Mouse (Mus musculus) embryonic fibroblast, embryonic 13.5 days (primary cell): Measurements from ENCODE around the gene Cds1. TPM values are rescaled to one million over a fixed set of nuclear protein-coding genes. Genes with fewer than 3 reads are reported as not detected.

Source experiments
- H3K27ac ChIP-seq: 2 replicates; pipeline ENCODE4 v1.5.1; 2012; ENCODE audit warnings: low read length, control low read depth, inconsistent platforms; ENCODE audit not compliant: insufficient read depth
- H3K4me1 ChIP-seq: 2 replicates; pipeline ENCODE4 v1.6.1; 2011; ENCODE audit warnings: low read length; ENCODE audit not compliant: control insufficient read depth, insufficient read depth
- H3K4me3 ChIP-seq: 2 replicates; pipeline ENCODE4 v1.5.1; 2011; ENCODE audit warnings: mild to moderate bottlenecking, control low read depth, low read length; ENCODE audit not compliant: insufficient read depth
- CTCF ChIP-seq: IDR thresholded peaks from 2 replicates; pipeline ENCODE4 v1.5.1; 2011; ENCODE audit warnings: mild to moderate bottlenecking, control low read depth, low read length, moderate library complexity, borderline replicate concordance; ENCODE audit not compliant: insufficient read depth
- POLR2A ChIP-seq: IDR thresholded peaks from 2 replicates; pipeline ENCODE4 v1.6.1; 2011; ENCODE audit warnings: low read depth, mild to moderate bottlenecking, control low read depth, low read length, moderate library complexity
- polyA plus RNA-seq: library from polyadenylated mRNA; stranded (reverse); fragments of >200 nt; gene quantifications from 2 replicates; pipeline ENCODE4 v1.2.4, GENCODE M21; 2011; ENCODE audit warnings: low read depth; ENCODE audit not compliant: missing spikeins, insufficient read length

Cds1 gene
- polyA plus RNA-seq, 1 experiment = 3.1 TPM

- H3K4me3 ChIP-seq = no peak overlapping the region
- H3K27ac ChIP-seq = no peak overlapping the region
- TF ChIP-seq POLR2A = no peak
- TF ChIP-seq CTCF = no peak
- H3K4me1 ChIP-seq = no peaks in the 10 kb centered on the region
Observed at GRCm38 (mm10) chr5:101772621-101773020, 7.7 kb downstream of the Cds1 start.

DNA sequence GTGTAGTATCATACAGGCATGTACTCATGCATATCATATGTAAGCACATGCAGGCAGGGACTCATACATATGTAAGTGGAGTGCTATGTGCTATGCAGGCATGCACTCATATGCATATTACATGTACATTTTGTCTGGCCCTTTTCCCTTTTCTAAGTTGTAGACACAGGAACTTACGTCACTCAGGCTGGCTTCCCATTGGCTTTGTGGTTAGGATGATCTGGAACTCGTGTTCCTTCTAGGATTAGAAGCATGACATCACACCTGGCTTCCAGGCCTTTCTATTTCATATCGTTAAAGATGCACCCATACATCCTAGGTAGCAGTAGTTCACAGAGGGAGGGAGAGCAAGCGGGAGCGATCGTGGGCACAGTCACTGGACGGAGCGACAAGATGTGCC lies 10.3 kb downstream of the Cds1 start:
- TF ChIP-seq CTCF = no peak
- TF ChIP-seq POLR2A = no peak
- Histone ChIP-seq H3K4me1 (no peaks in the 10 kb centered on the region), H3K4me3 (no peak overlapping the region), H3K27ac (no peak overlapping the region)

DNA sequence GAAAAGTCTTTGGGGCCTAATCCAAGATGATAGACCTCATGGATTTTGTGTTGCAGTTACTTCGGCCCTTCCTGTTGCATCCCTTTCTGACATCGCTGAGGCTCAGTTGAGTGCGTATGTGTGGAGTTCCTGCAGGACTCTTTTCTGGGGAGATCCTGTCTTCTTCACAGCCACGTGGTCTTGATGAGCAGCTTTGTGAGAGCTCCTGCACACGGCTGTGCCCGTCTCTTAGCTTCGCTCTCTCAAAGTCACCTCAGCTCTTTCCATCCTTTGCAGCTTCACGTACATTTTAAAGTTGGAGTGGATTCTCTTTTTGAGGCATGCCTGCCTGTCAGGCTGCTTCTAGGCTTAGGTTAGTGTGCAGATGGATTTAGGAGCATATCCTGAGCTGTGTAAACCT lies 11.6 kb downstream of the Cds1 start:
- Histone ChIP-seq H3K4me3 (no peak overlapping the region), H3K4me1 (no peaks in the 10 kb centered on the region), H3K27ac (no peak overlapping the region)
- no peak for TF ChIP-seq POLR2A
- no peak for TF ChIP-seq CTCF

- no peak for TF ChIP-seq POLR2A
- TF ChIP-seq CTCF = no peak
Observed at GRCm38 (mm10) chr5:101779376-101779863, 14.5 kb downstream of the Cds1 start.

DNA sequence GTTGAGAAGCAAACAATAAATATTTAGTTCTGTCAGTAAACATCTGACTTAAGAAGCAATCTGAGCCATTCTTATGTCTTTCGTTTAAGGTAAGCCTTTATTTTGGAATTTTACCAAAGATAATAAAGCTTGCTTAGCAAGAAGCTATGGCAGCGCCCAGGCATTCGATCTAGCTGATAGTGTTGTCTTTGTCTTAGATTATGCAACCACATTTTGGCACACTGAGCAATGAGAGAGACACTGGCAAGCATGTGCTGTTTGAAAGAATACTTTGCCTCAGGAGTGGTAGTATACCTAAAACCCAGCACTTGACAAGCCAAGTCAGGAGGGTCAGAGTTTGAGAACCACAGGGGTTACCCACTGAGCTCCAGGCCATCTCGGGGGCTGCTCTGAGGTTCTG lies 16.0 kb downstream of the Cds1 start:
- no peaks in the 10 kb centered on the region for H3K4me1 ChIP-seq
- no peak overlapping the region for H3K4me3 ChIP-seq
- H3K27ac ChIP-seq = no peak overlapping the region
- TF ChIP-seq POLR2A (no peak), CTCF (no peak)

More at GRCm38 (mm10) chr5:101779376-101779863, 14.5 kb downstream of the Cds1 start:
- Histone ChIP-seq H3K4me3 (no peak overlapping the region), H3K27ac (no peak overlapping the region), H3K4me1 (no peaks in the 10 kb centered on the region)

GRCm38 (mm10) chr5:101784328-101784727 lies 19.4 kb downstream of the Cds1 start:
- Histone ChIP-seq H3K4me1 (no peaks in the 10 kb centered on the region), H3K4me3 (no peak overlapping the region), H3K27ac (no peak overlapping the region)
- TF ChIP-seq CTCF (no peak), POLR2A (no peak)

DNA sequence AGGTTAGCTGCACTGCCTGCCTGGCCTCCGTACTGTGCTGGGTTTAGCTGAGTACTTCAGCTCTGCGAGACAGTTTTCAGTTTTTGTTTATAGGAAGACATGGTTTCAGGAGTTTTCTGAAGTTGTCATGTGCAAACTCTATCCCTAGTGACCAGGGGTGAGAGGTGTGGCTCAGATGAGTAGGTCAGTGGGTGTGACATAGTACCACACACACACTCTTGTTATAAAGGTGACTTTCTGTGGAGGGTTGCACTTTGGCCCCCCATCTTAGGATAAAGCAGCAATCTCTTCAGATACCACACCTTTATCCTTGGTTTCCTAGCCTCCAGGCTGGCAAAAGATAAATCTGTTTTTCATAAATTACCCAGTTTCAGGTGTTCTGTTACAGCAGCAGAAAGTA lies 19.9 kb downstream of the Cds1 start:
- Histone ChIP-seq H3K4me3 (no peak overlapping the region), H3K4me1 (no peaks in the 10 kb centered on the region), H3K27ac (no peak overlapping the region)
- no peak for TF ChIP-seq POLR2A
- no peak for TF ChIP-seq CTCF

DNA sequence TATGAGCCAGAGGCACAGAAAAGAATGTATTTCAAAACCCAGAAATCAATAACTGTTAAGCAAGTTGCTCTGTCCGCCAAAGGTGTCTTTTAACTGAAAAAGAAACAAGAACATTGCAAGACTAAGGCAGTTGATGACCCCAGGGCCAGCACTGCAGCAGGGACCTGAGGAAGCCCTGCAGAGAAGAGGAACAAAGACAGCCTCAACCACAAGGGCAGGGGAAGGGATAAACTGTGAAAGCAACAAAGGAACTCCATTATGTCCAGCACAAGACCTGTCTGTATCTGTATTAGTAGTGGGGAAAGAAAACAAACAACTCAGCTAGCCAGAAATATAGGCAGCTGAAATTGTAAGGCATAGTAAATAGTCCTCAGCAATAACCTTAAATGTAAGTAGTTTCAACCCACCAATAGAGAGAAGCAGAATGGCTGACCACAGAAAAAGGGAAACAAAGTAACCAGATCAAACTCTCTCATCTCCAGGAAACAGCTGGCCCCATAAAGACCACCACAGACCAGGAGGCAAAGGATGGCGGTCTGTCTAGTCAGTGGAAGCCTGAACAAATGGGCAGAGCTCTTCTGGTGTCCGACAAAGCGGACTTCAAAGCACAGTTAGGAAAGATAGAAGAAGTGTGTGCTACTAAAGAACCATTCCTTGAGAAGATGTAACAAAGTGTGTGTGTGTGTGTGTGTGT lies 21.1 kb downstream of the Cds1 start:
- TF ChIP-seq POLR2A (no peak), CTCF (no peak)
- H3K27ac ChIP-seq = no peak overlapping the region
- no peak overlapping the region for H3K4me3 ChIP-seq
- H3K4me1 ChIP-seq = no peaks in the 10 kb centered on the region

GRCm38 (mm10) chr5:101789770-101790169 lies 24.8 kb downstream of the Cds1 start:
- H3K4me3 ChIP-seq = no peak overlapping the region
- H3K27ac ChIP-seq = no peak overlapping the region
- no peaks in the 10 kb centered on the region for H3K4me1 ChIP-seq
- no peak for TF ChIP-seq POLR2A
- TF ChIP-seq CTCF = no peak

- Histone ChIP-seq H3K27ac (no peak overlapping the region), H3K4me1 (no peaks in the 10 kb centered on the region), H3K4me3 (no peak overlapping the region)
- no peak for TF ChIP-seq POLR2A
- no peak for TF ChIP-seq CTCF
Observed at GRCm38 (mm10) chr5:101790560-101790959, 25.6 kb downstream of the Cds1 start.
